Mouse (Mus musculus) layer of hippocampus, adult 11-12 months (tissue): ENCODE results near the gene Psme3.

Source experiments
- DNase-seq: peaks from one replicate; pipeline ENCODE4 v3.0.0; 2022; ENCODE audit warnings: low spot score

Psme3 gene

DNA sequence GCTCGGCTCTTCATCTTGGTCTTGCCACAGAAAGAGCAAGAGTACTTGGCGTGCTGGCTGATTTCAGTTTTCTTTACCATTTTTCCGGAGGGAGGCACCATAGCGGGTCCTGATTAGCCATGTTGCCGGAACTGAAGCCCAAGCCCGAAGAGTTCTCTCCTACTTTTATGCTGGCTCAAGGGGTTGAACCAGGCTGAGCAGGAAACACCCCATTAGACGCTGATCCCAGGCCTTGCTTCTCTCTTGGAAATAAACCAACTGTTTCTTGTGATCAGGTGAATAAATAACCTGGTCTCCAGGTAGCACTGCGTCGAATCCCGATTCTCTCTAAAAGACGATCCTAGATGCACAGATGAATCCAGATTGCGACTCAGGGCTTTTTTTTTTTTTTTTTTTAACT, 37.4 kb downstream of the Psme3 start:
- DNase-seq, result no peak

GRCm38 (mm10) chr11:101354438-101355010, 38.5 kb downstream of the Psme3 start:
- DNase-seq, result no peak

DNA sequence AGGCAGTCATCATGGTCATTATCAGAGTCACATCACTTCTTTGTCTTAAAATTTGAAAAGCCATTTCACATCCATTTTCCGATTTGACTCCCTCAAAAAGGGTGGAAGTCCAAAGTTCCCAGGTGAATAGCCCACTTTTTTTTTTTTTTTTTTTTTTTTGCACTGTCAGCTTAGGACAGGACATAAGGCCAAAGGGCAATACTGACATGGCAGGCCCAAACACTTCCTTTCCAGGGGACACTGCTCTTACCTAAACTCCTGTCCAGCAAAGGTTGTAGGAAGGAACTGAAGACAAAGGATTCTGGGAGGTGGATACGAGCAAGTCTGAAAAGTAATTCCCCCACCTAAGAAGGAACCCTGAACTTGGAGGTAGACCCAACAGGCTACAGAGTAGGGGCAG, 39.9 kb downstream of the Psme3 start:
- DNase-seq, result no peak

GRCm38 (mm10) chr11:101357505-101358182, 41.6 kb downstream of the Psme3 start:
- DNase-seq, result no peak

DNA sequence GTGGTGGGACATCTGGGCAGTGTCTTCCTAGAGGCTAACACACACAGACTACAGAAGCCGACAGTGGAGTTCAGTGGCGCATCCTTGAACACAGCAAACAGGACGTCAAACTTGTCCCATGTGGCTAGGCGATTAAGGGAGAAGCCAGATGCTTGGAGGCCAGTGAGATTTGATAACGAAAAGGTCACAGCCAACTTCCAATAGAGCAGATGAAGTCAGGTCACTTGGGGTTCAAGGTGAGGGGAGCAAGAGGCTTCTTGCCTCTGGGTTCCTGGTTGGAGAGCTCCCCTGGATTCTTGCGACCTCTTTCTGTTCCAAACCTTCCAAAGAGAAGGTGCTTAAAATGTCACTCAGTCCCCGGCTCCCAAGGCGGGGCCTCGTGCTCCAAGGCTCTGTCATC, 43.8 kb downstream of the Psme3 start:
- no peak for DNase-seq

DNA sequence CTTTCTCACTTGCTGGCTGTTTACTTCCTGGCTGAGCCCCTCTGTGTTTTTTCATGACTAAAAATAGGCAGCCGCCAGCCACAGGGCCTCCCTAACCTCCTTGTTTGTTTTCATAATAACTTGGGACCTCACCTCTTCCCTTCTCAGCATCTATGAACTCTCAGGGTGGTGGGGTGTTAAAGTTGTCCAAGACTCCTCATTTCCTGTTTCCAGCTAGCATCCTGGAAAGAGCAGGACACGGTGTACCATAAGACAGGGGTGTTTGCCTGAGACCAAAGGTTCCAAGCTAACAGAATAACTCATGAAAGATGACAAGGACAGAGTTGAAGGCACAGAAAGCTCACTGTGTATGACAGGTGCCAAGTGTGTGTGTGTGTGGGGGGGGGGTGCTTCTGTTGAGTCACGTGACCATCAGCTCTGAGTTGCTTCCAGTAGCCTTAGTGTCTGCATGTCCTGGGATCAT, 44.7 kb downstream of the Psme3 start:
- DNase-seq, result no peak

GRCm38 (mm10) chr11:101364531-101364931, 48.5 kb downstream of the Psme3 start:
- DNase-seq, result no peak

GRCm38 (mm10) chr11:101367326-101367935, 51.4 kb downstream of the Psme3 start, which contains the start of gene G6pc:
Gene G6pc, plus strand, starts transcription at chr11:101367561.
- no peak for DNase-seq

GRCm38 (mm10) chr11:101370141-101370540, 54.1 kb downstream of the Psme3 start:
- no peak for DNase-seq
